Mouse (Mus musculus): ENCODE data around the gene Psmd12. TPM values are rescaled to one million over a fixed set of nuclear protein-coding genes. Genes with fewer than 3 reads are reported as not detected.
A peak's percentile ranks its signal among the peaks of the same experiment; 100 is the strongest.

Psmd12 gene
- polyA plus RNA-seq (2014; fragmentation: Nextera tagmentation; extraction: Ambion mirVana) = 170 and 201 TPM in 2 replicates

GRCm38 (mm10) chr11:107479053-107479861, at the start of gene Psmd12:
Gene Psmd12 (plus strand): TSS chr11:107479484.
- Histone ChIP-seq H3K4me2 (replicated peaks; ENCODE audit: low read depth, low read length) (peak within 1 kb of the TSS; percentile 58), H3K4me3 (ENCODE audit: low read length) (peak within 1 kb of the TSS; percentile 65), H3K9me3 (ENCODE audit: control insufficient read depth, low read length) (no peaks in the 10 kb centered on the region), H3K36me3 (ENCODE audit: control insufficient read depth, insufficient read depth, low read length) (no peaks in the 10 kb centered on the region; the same call in 1 of the 2 replicates), H3K27me3 (ENCODE audit: control insufficient read depth, insufficient read depth, low read length) (no peaks in the 10 kb centered on the region), H3K9ac (ENCODE audit: low read depth, low read length) (peak within 1 kb of the TSS; percentile 70), H3K4me1 (ENCODE audit: control insufficient read depth, insufficient read depth, low read length) (peaks cover 13% of the 10 kb centered on the region), H3K27ac (ENCODE audit: low read depth, low read length) (no peak within 1 kb of the TSS; the same call in 1 of the 2 replicates)
- WGBS = under 1% methylated on average over 50 of the region's 51 CpGs
- peak; percentile 99 for ATAC-seq (ENCODE audit: low FRiP score, low TSS enrichment)

- Histone ChIP-seq H3K4me3 (ENCODE audit: low read length) (no peak overlapping the region), H3K27ac (ENCODE audit: low read depth, low read length) (no peak overlapping the region), H3K27me3 (ENCODE audit: control insufficient read depth, insufficient read depth, low read length) (no peaks in the 10 kb centered on the region), H3K4me2 (replicated peaks; ENCODE audit: low read depth, low read length) (no peak overlapping the region), H3K9ac (ENCODE audit: low read depth, low read length) (no peak overlapping the region), H3K4me1 (ENCODE audit: control insufficient read depth, insufficient read depth, low read length) (0 out of 2 replicates have a peak, but pooled peaks cover 5% of the 10 kb centered on the region), H3K36me3 (ENCODE audit: control insufficient read depth, insufficient read depth, low read length) (no peaks in the 10 kb centered on the region), H3K9me3 (ENCODE audit: control insufficient read depth, low read length) (no peaks in the 10 kb centered on the region)
- WGBS = 64% methylated on average over 7 of the region's 7 CpGs
- no peak for ATAC-seq (ENCODE audit: low FRiP score, low TSS enrichment)
Observed at GRCm38 (mm10) chr11:107431197-107431965, 47.9 kb upstream of the Psmd12 start.

DNA sequence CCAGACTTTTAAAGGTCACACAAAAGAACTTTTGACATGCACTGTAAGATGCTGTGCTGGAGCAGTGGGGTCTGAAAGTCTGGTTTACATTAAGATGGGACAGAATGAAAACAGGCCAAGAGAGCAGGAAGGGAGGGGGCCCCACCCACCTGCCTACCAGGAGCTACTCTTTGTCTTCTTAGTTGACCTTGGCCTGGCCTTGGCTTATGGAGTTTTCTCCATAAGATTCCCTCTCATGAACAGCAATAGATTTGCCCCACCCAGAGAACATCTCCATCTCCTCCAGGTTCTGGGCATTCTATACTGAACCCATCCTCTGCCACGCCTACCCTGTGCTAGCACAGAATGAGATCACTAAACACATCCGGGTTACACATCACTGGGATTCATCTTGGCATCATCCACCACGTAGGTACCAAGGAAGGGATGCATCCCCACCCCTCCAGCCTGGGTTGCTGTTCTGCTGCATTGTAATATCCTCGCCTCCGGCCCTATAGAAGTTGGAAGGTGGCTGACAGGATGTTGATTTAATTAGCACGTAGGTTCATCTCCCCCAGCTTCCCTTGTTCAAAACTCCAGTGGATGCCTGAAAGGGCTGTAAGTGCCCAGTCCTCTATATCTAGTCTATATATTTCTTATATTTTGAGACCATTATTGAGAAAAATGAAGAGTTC, 43.4 kb upstream of the Psmd12 start:
- Histone ChIP-seq H3K9me3 (ENCODE audit: control insufficient read depth, low read length) (no peaks in the 10 kb centered on the region), H3K27me3 (ENCODE audit: control insufficient read depth, insufficient read depth, low read length) (no peaks in the 10 kb centered on the region), H3K4me3 (ENCODE audit: low read length) (no peak overlapping the region), H3K9ac (ENCODE audit: low read depth, low read length) (no peak overlapping the region), H3K4me2 (replicated peaks; ENCODE audit: low read depth, low read length) (no peak overlapping the region), H3K4me1 (ENCODE audit: control insufficient read depth, insufficient read depth, low read length) (no peaks in the 10 kb centered on the region), H3K36me3 (ENCODE audit: control insufficient read depth, insufficient read depth, low read length) (no peaks in the 10 kb centered on the region), H3K27ac (ENCODE audit: low read depth, low read length) (no peak overlapping the region)
- 87% methylated on average over 6 of the region's 6 CpGs for WGBS
- ATAC-seq (ENCODE audit: low FRiP score, low TSS enrichment) = no peak

DNA sequence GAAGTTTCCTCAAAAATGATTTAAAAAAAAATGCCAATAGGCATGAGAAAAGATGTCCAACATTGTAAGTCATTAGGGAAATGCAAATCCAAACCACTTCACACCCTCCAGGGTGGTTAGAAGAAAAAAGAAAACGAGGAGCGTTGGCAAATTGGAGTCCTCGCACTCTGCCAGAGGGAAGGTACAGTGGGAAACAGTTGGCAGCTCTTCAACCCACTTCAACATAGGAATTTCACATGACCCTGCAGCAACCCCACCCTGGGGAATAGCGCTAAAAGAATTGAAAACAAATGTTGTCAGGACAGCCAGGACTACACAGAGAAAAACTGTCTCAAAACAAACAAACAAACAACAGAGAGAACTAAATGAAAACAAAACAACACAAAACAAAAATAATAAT, 41.6 kb upstream of the Psmd12 start:
- Histone ChIP-seq H3K9me3 (ENCODE audit: control insufficient read depth, low read length) (no peaks in the 10 kb centered on the region), H3K4me1 (ENCODE audit: control insufficient read depth, insufficient read depth, low read length) (no peaks in the 10 kb centered on the region), H3K4me3 (ENCODE audit: low read length) (no peak overlapping the region), H3K27ac (ENCODE audit: low read depth, low read length) (no peak overlapping the region), H3K4me2 (replicated peaks; ENCODE audit: low read depth, low read length) (no peak overlapping the region), H3K27me3 (ENCODE audit: control insufficient read depth, insufficient read depth, low read length) (no peaks in the 10 kb centered on the region), H3K36me3 (ENCODE audit: control insufficient read depth, insufficient read depth, low read length) (no peaks in the 10 kb centered on the region), H3K9ac (ENCODE audit: low read depth, low read length) (no peak overlapping the region)
- WGBS = 75% methylated on average over 4 of the region's 4 CpGs
- ATAC-seq (ENCODE audit: low FRiP score, low TSS enrichment) = no peak

- H3K9me3 ChIP-seq (ENCODE audit: control insufficient read depth, low read length) = no peaks in the 10 kb centered on the region
- 86% methylated on average over 3 of the region's 3 CpGs for WGBS
- no peaks in the 10 kb centered on the region for H3K36me3 ChIP-seq (ENCODE audit: control insufficient read depth, insufficient read depth, low read length)
- no peaks in the 10 kb centered on the region for H3K4me1 ChIP-seq (ENCODE audit: control insufficient read depth, insufficient read depth, low read length)
- no peak for ATAC-seq (ENCODE audit: low FRiP score, low TSS enrichment)
- no peaks in the 10 kb centered on the region for H3K27me3 ChIP-seq (ENCODE audit: control insufficient read depth, insufficient read depth, low read length)
- H3K27ac ChIP-seq (ENCODE audit: low read depth, low read length) = no peak overlapping the region
- no peak overlapping the region for H3K9ac ChIP-seq (ENCODE audit: low read depth, low read length)
- no peak overlapping the region for H3K4me3 ChIP-seq (ENCODE audit: low read length)
- H3K4me2 ChIP-seq (replicated peaks; ENCODE audit: low read depth, low read length) = no peak overlapping the region
Observed at GRCm38 (mm10) chr11:107438140-107438539, 41.1 kb upstream of the Psmd12 start.

- Histone ChIP-seq H3K9ac (ENCODE audit: low read depth, low read length) (no peak overlapping the region), H3K9me3 (ENCODE audit: control insufficient read depth, low read length) (no peaks in the 10 kb centered on the region), H3K4me2 (replicated peaks; ENCODE audit: low read depth, low read length) (no peak overlapping the region), H3K4me1 (ENCODE audit: control insufficient read depth, insufficient read depth, low read length) (0 out of 2 replicates have a peak, but pooled peaks cover 3% of the 10 kb centered on the region), H3K36me3 (ENCODE audit: control insufficient read depth, insufficient read depth, low read length) (no peaks in the 10 kb centered on the region), H3K4me3 (ENCODE audit: low read length) (no peak overlapping the region), H3K27me3 (ENCODE audit: control insufficient read depth, insufficient read depth, low read length) (no peaks in the 10 kb centered on the region), H3K27ac (ENCODE audit: low read depth, low read length) (no peak overlapping the region)
- WGBS = 51% methylated on average over 3 of the region's 3 CpGs
- no peak for ATAC-seq (ENCODE audit: low FRiP score, low TSS enrichment)
Observed at GRCm38 (mm10) chr11:107441050-107441449, 38.2 kb upstream of the Psmd12 start.

DNA sequence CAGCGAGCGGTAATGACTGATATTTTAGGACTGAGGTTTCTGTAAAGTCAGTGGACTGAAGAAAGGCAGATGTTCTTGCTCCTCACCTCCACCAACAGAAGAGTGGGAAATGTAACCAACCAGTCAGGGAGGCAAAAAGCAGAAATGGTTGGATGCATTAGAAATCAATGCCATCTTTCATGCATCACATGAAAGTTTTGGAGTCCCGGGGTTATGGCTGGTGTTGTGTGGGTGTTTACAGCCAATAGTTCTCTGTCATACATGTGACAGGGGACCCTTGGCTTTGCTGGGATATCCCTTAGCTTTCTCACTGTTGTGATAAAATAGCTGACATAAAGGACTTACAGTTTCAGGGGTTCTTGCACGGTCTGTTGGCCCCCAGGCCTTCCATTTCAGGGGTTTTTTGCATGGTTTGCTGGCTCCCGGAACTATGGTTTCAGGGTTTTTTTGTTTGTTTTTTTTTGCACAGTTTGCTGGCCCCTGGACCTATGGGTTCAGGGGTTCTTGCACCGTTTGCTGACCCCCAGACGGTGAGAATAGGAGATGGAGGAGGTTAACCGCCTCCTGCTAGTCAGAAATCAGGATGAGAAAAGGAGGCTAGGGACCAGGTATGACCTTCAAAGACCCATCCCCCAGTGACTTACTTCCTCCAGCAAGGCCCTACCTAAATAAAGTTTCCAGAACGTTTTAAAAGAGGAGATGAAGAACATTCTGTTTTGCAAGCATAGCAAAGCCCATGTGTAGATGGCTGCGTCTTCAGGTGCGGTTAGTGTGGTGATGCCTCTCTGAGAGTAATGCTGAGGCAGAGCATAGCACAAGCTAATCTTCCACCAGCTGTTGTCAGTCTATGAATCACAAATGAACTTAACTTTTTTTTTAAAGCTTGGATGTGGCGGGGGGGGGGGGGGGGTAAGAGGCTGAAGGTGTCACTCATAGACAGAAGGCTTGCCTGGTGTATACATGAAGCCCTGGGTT, 35.9 kb upstream of the Psmd12 start:
- WGBS = 60% methylated on average over 12 of the region's 12 CpGs
- Histone ChIP-seq H3K9me3 (ENCODE audit: control insufficient read depth, low read length) (no peaks in the 10 kb centered on the region), H3K9ac (ENCODE audit: low read depth, low read length) (no peak overlapping the region), H3K4me1 (ENCODE audit: control insufficient read depth, insufficient read depth, low read length) (0 out of 2 replicates have a peak, but pooled peaks cover 6% of the 10 kb centered on the region), H3K27ac (ENCODE audit: low read depth, low read length) (no peak overlapping the region), H3K36me3 (ENCODE audit: control insufficient read depth, insufficient read depth, low read length) (no peaks in the 10 kb centered on the region), H3K4me2 (replicated peaks; ENCODE audit: low read depth, low read length) (no peak overlapping the region), H3K27me3 (ENCODE audit: control insufficient read depth, insufficient read depth, low read length) (no peaks in the 10 kb centered on the region), H3K4me3 (ENCODE audit: low read length) (no peak overlapping the region)
- no peak for ATAC-seq (ENCODE audit: low FRiP score, low TSS enrichment)

DNA sequence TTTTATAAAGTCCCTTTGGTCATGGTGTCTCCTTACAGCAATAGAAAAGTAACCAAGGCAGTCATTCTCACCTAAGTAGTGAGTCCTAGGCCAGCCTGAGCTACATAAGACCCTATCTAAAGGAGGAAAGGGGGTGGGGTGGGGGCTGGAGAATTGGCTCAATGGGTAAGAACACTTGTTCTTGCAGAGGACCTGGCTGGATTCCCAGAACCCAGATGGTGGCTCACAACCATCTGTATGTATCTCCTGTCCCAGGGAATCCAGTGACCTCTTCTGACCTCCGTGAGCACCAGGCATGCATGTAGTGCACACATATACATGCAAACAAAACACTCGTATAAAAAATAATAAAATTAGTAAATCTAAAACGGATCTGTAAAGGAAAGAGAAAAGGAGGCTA, 33.6 kb upstream of the Psmd12 start:
- Histone ChIP-seq H3K36me3 (ENCODE audit: control insufficient read depth, insufficient read depth, low read length) (no peaks in the 10 kb centered on the region), H3K4me1 (ENCODE audit: control insufficient read depth, insufficient read depth, low read length) (peaks cover 27% of the 10 kb centered on the region; the same call in 1 of the 2 replicates), H3K27ac (ENCODE audit: low read depth, low read length) (no peak overlapping the region), H3K4me2 (replicated peaks; ENCODE audit: low read depth, low read length) (no peak overlapping the region), H3K9me3 (ENCODE audit: control insufficient read depth, low read length) (no peaks in the 10 kb centered on the region), H3K4me3 (ENCODE audit: low read length) (no peak overlapping the region), H3K27me3 (ENCODE audit: control insufficient read depth, insufficient read depth, low read length) (no peaks in the 10 kb centered on the region), H3K9ac (ENCODE audit: low read depth, low read length) (no peak overlapping the region)
- no peak for ATAC-seq (ENCODE audit: low FRiP score, low TSS enrichment)
- WGBS = 97% methylated on average over 3 of the region's 3 CpGs
